Mouse (Mus musculus): Measurements from ENCODE around the gene Klhl36. TPM values are rescaled to one million over a fixed set of nuclear protein-coding genes. Genes with fewer than 3 reads are reported as not detected.

The Klhl36 gene
- total RNA-seq, 1 experiment, result 3.6 TPM

DNA sequence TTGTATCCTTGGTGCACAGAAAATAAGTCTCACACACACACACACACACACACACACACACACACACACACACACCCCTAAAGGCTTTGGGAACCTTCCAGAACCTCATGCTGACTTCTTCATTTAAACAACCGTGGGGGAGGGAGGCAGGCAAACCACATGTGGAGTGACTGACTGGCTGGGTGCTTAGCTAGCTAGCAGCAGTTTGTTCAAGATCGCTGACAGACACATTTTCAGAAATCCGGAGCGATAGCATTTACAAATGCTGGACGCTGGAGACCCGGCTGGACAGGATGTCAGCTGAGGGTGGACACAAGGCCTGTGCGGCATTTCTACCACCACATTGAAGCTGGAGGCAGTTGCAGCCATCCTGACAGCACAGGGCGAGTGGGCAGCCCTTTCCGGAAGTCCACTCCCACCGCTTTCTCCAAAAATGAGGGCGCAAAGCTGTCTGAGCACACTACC lies 37.2 kb upstream of the Klhl36 start:
- Histone ChIP-seq H3K9ac (ENCODE audit: insufficient read depth, low read depth, low read length, poor library complexity, severe bottlenecking) (no peak overlapping the region), H3K27ac (ENCODE audit: insufficient read depth, low read depth, low read length, poor library complexity, severe bottlenecking) (no peak overlapping the region), H3K36me3 (ENCODE audit: control insufficient read depth, insufficient read depth, low read length, poor library complexity, severe bottlenecking) (no peaks in the 10 kb centered on the region), H3K4me1 (ENCODE audit: control insufficient read depth in 2 of 2, insufficient read depth in 2 of 2, low read length in 2 of 2, poor library complexity in 1 of 2) (peaks cover 4 to 15% of the 10 kb centered on the region in 2 experiments), H3K4me3 (ENCODE audit: insufficient read depth in 1 of 2, low read depth in 1 of 2, low read length in 2 of 2, poor library complexity in 1 of 2, severe bottlenecking in 1 of 2) (no peak overlapping the region), H3K9me3 (ENCODE audit: control insufficient read depth, insufficient read depth, low read depth, low read length) (no peaks in the 10 kb centered on the region)
- DNase-seq (ENCODE audit: low read depth, low spot score), result no peak
- in situ Hi-C loops (cut with MboI; ENCODE audit: low sequenced_read_pairs in 2 of 2, unreplicated experiment in 2 of 2), result no loop called here
- TF ChIP-seq ZNF384 (IDR thresholded peaks at IDR 0.05; ENCODE audit: low read depth, low read length) (no peak), HCFC1 (IDR thresholded peaks at IDR 0.05; ENCODE audit: borderline replicate concordance, insufficient read depth, low read length) (no peak), CHD2 (IDR thresholded peaks at IDR 0.05; ENCODE audit: low read depth, low read length) (no peak), MAFK (IDR thresholded peaks at IDR 0.05; ENCODE audit: insufficient read depth, low read depth, low read length) (no peak), ZC3H11A (IDR thresholded peaks at IDR 0.05; ENCODE audit: borderline replicate concordance, low read depth, low read length) (no peak)

DNA sequence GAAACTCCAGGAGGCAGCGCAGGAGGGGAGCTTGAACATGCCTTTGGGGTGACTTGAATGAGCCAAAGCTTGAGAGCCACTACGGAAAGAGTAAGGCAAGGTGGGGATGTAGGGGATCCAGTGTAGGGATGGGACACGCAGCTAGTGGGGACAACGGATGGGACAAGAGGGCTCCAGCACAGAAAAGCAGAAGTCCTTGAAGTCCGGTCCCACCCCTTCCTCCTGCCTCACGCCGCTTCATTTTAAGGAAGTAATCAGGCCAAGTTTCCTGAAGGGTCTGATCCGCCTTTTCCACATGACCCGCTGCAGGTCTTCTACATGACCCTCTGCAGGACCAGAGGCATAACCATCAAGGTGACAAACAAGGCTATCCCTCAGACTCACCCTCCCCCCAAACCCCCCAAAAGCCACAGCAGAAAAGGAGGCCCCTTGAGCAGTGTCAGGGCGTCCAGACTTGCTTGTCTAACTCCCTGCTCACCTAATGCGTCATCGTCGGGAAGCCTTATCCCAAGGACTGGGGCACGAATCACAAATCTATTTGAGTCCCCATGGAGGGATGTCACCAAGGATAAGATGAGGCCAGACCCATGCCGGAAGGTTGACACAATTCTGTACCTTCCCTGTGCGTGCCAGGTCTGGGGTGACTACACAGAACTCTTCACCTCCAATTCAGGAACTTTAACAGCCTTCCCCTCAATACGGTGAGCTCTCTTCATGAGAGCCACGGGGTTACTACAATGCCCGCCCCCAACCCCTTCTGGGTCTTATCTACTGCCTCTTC lies 35.9 kb upstream of the Klhl36 start:
- in situ Hi-C loops (cut with MboI; ENCODE audit: low sequenced_read_pairs in 2 of 2, unreplicated experiment in 2 of 2), result no loop called here
- Histone ChIP-seq H3K36me3 (ENCODE audit: control insufficient read depth, insufficient read depth, low read length, poor library complexity, severe bottlenecking) (no peaks in the 10 kb centered on the region), H3K4me3 (ENCODE audit: insufficient read depth in 1 of 2, low read depth in 1 of 2, low read length in 2 of 2, poor library complexity in 1 of 2, severe bottlenecking in 1 of 2) (no peak overlapping the region), H3K4me1 (ENCODE audit: control insufficient read depth in 2 of 2, insufficient read depth in 2 of 2, low read length in 2 of 2, poor library complexity in 1 of 2) (peaks cover 11 to 28% of the 10 kb centered on the region in 2 experiments), H3K9me3 (ENCODE audit: control insufficient read depth, insufficient read depth, low read depth, low read length) (no peaks in the 10 kb centered on the region), H3K9ac (ENCODE audit: insufficient read depth, low read depth, low read length, poor library complexity, severe bottlenecking) (no peak overlapping the region), H3K27ac (ENCODE audit: insufficient read depth, low read depth, low read length, poor library complexity, severe bottlenecking) (no peak overlapping the region)
- DNase-seq (ENCODE audit: low read depth, low spot score), result no peak
- TF ChIP-seq ZNF384 (IDR thresholded peaks at IDR 0.05; ENCODE audit: low read depth, low read length) (no peak), HCFC1 (IDR thresholded peaks at IDR 0.05; ENCODE audit: borderline replicate concordance, insufficient read depth, low read length) (no peak), CHD2 (IDR thresholded peaks at IDR 0.05; ENCODE audit: low read depth, low read length) (no peak), ZC3H11A (IDR thresholded peaks at IDR 0.05; ENCODE audit: borderline replicate concordance, low read depth, low read length) (no peak), MAFK (IDR thresholded peaks at IDR 0.05; ENCODE audit: insufficient read depth, low read depth, low read length) (no peak)

DNA sequence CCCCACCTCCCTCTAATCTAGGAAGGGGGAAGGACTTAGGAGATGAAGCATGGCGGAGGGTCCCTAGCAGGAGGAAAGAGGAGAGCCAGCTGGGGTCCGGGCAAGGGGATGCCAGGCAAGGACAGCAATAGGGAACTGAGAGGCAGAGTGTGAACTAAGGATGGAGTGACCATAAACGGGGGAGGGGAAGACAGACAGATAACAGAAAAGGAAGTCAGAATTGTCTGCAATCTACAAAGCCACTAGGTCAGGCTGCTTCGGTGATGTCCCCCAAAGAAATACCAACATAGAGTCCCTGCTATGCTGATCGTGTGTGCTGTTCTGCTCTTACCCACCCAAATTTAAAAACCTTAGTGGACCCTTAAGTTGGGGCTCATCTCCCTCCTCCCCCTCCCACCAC lies 35.1 kb upstream of the Klhl36 start:
- no peaks in the 10 kb centered on the region for H3K36me3 ChIP-seq (ENCODE audit: control insufficient read depth, insufficient read depth, low read length, poor library complexity, severe bottlenecking)
- H3K4me1 ChIP-seq (ENCODE audit: control insufficient read depth in 2 of 2, insufficient read depth in 2 of 2, low read length in 2 of 2, poor library complexity in 1 of 2), result peaks cover 16 to 37% of the 10 kb centered on the region in 2 experiments
- no peak for DNase-seq (ENCODE audit: low read depth, low spot score)
- no peaks in the 10 kb centered on the region for H3K9me3 ChIP-seq (ENCODE audit: control insufficient read depth, insufficient read depth, low read depth, low read length)
- H3K4me3 ChIP-seq (ENCODE audit: insufficient read depth in 1 of 2, low read depth in 1 of 2, low read length in 2 of 2, poor library complexity in 1 of 2, severe bottlenecking in 1 of 2), result no peak overlapping the region
- H3K27ac ChIP-seq (ENCODE audit: insufficient read depth, low read depth, low read length, poor library complexity, severe bottlenecking), result no peak overlapping the region
- in situ Hi-C loops (cut with MboI; ENCODE audit: low sequenced_read_pairs in 2 of 2, unreplicated experiment in 2 of 2), result no loop called here
- TF ChIP-seq ZC3H11A (IDR thresholded peaks at IDR 0.05; ENCODE audit: borderline replicate concordance, low read depth, low read length) (no peak), MAFK (IDR thresholded peaks at IDR 0.05; ENCODE audit: insufficient read depth, low read depth, low read length) (no peak), CHD2 (IDR thresholded peaks at IDR 0.05; ENCODE audit: low read depth, low read length) (no peak), ZNF384 (IDR thresholded peaks at IDR 0.05; ENCODE audit: low read depth, low read length) (no peak), HCFC1 (IDR thresholded peaks at IDR 0.05; ENCODE audit: borderline replicate concordance, insufficient read depth, low read length) (no peak)
- H3K9ac ChIP-seq (ENCODE audit: insufficient read depth, low read depth, low read length, poor library complexity, severe bottlenecking), result no peak overlapping the region

DNA sequence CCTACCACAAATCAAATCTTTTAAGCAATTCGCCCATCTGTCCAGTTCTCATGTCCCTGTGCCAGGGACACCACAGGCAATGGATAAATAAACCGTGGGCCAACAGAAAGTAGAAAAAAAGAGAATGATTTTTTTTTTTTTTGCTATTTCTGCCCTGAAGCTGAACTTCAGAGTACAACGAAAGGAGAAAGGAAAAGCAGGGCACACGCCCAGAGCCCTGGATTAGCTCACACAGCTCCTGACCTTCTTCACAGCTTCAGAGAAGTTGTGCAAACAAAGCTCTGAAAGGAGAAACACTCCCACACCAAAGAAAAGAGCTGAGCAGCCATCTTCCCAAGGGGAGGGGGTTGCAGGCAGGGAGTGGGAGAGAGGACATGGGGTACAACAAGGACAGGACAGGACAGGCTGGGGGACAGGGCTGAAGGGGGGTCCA lies 34.3 kb upstream of the Klhl36 start:
- TF ChIP-seq CHD2 (IDR thresholded peaks at IDR 0.05; ENCODE audit: low read depth, low read length) (no peak), ZNF384 (IDR thresholded peaks at IDR 0.05; ENCODE audit: low read depth, low read length) (no peak), MAFK (IDR thresholded peaks at IDR 0.05; ENCODE audit: insufficient read depth, low read depth, low read length) (no peak), ZC3H11A (IDR thresholded peaks at IDR 0.05; ENCODE audit: borderline replicate concordance, low read depth, low read length) (no peak), HCFC1 (IDR thresholded peaks at IDR 0.05; ENCODE audit: borderline replicate concordance, insufficient read depth, low read length) (no peak)
- H3K4me3 ChIP-seq (ENCODE audit: insufficient read depth in 1 of 2, low read depth in 1 of 2, low read length in 2 of 2, poor library complexity in 1 of 2, severe bottlenecking in 1 of 2), result no peak overlapping the region
- peaks cover 19 to 44% of the 10 kb centered on the region in 2 experiments for H3K4me1 ChIP-seq (ENCODE audit: control insufficient read depth in 2 of 2, insufficient read depth in 2 of 2, low read length in 2 of 2, poor library complexity in 1 of 2)
- no peak overlapping the region for H3K27ac ChIP-seq (ENCODE audit: insufficient read depth, low read depth, low read length, poor library complexity, severe bottlenecking)
- H3K9ac ChIP-seq (ENCODE audit: insufficient read depth, low read depth, low read length, poor library complexity, severe bottlenecking), result no peak overlapping the region
- DNase-seq (ENCODE audit: low read depth, low spot score), result no peak
- in situ Hi-C loops (cut with MboI; ENCODE audit: low sequenced_read_pairs in 2 of 2, unreplicated experiment in 2 of 2), result no loop called here
- no peaks in the 10 kb centered on the region for H3K9me3 ChIP-seq (ENCODE audit: control insufficient read depth, insufficient read depth, low read depth, low read length)
- no peaks in the 10 kb centered on the region for H3K36me3 ChIP-seq (ENCODE audit: control insufficient read depth, insufficient read depth, low read length, poor library complexity, severe bottlenecking)
